Mouse (Mus musculus) left cerebral cortex, postnatal 10 days (tissue): Measurements from ENCODE around the gene Cadps2. TPM values are rescaled to one million over a fixed set of nuclear protein-coding genes. Genes with fewer than 3 reads are reported as not detected.

Source experiments
- DNase-seq, 2 experiments: peaks; one replicate each; pipeline ENCODE4 v3.0.0; 2021 to 2022; ENCODE audit warnings: low spot score in 2 of 2, mixed read lengths in 1 of 2; ENCODE audit errors: extremely low spot score in 1 of 2
- intact Hi-C: fragments of 180-260 bp; cut with DNase I; formaldehyde crosslinking; loops from one replicate; pipeline ENCODE4 v1.15.1; 2025
- total RNA-seq, 2 experiments: library from RNA; stranded (reverse); gene quantifications; 2 replicates each; pipeline ENCODE4 v1.2.3; 2021

Gene Cadps2
- total RNA-seq, 2 experiments from 2014 or later = 67.4 to 75.5 TPM

DNA sequence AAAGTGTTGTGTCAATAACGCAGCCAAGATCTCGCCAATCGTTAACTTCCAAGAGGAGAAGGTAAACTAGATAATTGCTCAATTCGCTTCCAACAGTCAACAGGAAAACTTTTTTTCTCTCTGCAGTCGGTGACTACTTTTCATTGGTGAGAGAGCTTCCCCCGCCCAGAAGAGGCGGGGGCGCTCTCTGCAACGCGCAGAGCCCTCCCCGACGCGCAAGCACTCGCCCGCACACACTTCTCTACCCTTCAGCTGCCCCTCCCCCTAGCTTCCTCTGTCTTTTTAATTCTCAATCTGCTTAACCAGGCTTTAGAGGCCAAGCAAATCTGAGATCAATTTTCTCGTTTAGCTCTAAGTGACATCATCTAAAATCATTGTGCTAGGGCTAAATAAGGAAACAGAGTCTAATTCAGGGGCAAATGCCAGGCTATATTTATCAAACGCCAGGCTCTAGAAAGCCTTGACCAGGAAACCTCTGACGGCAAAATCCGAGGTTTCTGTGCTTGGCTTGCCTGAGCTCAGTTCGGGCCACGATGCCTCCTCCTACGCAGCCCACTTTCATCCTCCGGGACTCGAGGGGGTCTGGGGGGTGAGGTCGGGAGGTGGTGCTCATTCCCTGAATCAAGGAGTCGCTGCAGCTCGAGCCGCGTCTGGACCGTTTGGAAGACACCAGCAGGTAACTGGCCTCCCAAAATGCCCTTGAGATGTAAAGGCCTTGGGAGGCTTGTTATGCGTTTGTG lies 590.7 kb downstream of the Cadps2 start, which contains the start of gene Fezf1:
Gene Fezf1, minus strand, starts transcription at position 50 of the 740 bp plus-strand sequence.
- intact Hi-C loops = no loop called here
- no peak for DNase-seq

DNA sequence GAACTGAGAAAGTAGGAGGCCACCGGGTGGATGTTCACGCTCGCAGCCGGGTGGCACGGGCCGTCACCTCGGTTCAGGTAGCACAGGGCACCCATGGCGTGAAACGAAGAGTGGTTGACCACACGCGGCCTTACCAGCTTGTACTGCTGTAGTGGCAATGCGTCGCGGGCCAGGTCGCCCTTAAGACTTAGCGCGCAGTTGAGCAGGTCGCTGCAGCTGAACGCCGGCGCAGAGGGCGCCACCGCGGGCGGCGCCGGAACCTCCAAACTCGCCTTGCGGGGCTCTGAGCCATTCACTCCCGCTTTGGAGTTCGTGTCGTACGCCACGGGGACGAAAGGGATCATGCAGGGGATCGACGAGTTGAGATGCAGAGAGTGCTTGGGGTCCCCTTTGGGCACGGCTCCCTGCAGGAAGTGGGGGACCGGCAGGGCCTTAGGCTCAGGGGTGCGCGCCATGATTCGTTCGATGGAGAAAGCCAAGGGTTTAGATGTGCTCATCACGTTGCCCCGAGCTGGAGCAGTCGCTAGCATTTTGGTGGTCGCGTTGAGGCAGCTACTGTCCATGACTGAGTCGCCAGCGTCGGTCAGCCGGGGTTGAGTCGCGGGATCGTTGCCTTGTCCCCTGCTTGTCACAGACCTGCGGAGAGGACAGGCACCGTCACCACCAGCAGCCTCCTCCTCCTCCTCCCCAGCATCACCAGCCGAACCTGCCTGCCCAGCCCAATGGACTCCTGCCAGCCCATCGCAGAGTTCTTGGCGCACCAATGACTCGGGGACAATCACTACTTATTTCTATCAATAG lies 591.5 kb downstream of the Cadps2 start:
- no peak for DNase-seq

DNA sequence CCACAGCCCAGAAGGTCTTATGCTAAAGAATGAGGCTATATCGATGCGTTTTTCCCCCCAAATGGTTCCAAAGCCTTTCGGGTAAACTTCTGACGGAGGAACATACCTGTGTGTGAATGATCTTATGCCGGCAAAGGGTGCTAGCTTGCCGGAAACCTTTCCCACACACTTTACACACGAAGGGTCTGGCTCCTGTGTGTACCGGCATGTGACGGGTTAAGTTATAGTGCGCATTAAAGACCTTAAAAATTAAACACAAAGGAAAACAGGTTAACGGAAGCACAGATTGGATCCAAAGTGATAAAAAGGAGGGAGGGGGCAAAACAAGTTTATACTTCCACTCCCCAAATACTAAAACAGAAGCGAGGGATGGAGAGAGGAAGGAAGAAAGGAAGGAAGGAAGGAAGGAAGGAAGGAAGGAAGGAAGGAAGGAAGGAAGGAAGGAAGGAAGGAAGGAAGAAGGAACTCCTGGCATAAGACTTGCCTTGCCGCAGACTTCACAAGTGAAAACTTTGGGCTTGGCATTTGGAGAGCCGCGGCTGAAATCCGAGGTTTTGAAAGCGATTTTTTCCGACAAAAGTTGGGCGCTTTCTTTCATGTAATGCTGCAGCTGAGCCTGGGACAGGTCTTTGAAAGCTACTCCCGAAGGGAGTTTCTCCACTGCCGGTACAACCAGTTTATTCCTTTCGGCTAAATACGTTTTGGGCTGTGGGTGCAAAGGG lies 592.3 kb downstream of the Cadps2 start:
- intact Hi-C loops = no loop called here
- no peak for DNase-seq

More for the DNA sequence above, 591.5 kb downstream of the Cadps2 start:
- intact Hi-C loops = no loop called here

DNA sequence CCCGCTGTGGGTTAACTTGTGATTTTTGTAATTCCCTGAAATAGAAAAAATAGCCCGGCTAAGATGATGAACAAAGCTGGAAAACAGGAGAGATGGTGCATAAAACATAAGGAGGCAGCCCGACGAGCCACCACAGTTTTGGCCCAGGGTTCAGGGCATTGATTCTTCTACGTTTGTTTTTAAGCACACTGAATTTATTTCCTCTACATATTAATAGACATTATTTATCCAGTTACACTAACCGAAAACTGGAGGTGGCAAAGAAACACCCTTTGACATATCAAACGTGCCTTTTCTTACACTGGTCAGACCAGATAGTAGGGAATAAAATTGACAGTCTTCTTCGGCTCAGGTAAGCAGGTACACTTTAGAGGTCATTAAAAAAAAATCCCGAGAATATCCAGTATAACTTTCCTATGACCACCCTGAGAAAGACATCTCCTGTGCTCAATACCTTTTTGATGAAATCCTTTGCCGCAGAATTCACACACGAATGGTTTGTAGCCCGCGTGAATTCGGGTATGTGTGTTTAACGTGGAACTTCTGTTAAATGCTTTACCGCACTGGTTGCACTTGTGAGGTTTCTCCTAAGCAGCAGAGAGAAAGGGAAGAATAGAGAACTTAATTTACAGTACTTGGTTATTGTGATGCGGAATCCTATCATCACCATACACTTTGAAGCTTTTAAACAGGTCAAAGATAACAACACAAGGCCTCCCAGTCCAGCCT lies 593.0 kb downstream of the Cadps2 start:
- intact Hi-C loops = no loop called here
- DNase-seq = no peak

DNA sequence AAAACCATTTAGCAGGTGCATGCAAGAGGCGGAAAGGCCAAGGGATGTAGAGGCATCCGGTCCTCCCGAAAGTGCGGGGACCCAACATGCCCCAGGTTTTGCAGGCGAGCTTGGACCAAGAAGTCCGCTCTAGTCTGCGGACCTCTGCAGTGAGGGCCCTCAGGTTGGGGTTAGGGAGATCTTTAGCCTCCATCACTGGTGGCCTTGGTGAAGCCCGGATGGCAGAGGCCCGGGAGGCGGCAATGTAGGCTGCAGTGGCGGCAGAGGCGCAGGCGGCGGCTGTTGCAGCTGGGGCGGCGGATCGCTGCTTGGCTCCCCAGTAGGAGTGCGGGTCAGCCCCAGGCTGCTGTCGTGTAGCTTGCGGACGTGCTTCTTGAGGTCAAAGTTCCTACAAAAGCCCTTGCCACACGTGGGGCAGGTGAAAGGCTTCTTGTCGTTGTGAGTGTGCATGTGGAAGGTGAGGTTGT lies 593.6 kb downstream of the Cadps2 start:
- no peak for DNase-seq

DNA sequence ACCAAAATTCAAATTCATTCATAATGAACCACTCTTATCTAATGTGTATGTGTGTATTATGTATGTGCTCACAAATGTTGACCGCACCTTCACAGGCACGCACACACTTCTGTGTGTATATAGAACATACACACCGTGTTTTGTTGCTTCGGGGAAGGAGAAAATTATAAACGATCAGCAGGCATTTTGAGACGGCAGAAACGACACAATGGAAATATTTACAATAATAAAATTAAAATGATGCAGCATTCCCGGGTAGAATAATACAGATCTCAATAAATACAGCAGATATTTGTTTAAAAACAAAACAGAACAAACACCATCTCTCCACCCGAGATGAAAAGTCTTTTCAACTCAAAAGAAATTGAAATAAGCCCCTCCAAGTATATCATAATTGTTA lies 594.1 kb downstream of the Cadps2 start:
- DNase-seq = no peak
- intact Hi-C loops = no loop called here

More for the DNA sequence above, 593.6 kb downstream of the Cadps2 start:
- intact Hi-C loops = no loop called here

DNA sequence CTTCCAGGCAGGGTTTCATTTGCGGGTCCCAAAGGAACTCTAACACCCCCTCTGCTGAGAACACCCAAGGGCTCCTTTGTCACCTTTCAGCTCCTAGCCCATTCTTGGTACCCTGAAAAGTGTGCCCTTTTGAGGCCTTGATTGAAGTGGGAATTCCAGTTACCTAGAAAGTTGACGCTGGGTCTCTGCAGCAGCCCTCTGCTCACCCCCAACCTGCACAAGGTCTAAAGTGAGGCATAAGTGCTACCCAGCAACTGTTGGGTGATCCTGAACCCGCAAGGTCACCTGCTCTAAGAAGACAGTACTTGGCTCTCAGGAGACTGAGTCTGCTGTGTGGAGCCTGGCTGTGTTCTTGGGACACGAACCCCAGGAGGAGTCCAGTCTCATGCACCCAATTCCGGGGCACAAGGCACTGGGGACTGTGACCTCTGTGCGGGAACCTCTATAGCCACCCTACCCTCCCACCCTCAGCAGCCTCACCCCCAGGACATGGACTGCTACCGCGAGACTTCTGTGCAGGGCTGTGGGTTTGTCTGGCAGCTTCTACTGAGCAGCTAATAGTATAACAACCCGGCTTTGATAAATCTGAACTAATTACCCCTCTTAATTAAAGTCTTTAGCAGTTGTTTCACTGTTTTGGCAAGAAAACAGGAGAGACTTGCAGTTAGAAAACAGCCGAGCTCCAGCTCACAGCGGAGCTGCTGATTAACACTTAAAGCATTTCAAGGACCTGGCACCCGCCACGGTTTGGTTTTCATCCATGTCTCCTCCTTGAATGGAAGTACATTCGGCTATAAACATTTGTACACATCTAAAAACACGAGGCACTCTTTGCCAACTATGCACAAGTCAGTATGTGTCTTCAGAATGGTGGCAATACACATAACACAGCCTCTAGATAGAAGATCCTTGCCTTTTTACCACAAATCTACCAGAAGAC lies 595.1 kb downstream of the Cadps2 start:
- intact Hi-C loops = no loop called here
- no peak for DNase-seq

Other genes starting within 250 kb of the Cadps2 start
- gene Rnf133, start 189.1 kb downstream of the Cadps2 start, total RNA-seq = under 1 TPM; 0.79 to 0.86 TPM
- gene Rnf148, start 184.3 kb downstream of the Cadps2 start, total RNA-seq = under 1 TPM in 1 of 2 experiments, not detected in 1; 0.56 TPM
- not detected for gene Tas2r118, start 130.6 kb upstream of the Cadps2 start, total RNA-seq